Mouse (Mus musculus) cortical plate, adult 2 months (tissue): ENCODE data around the gene Ccdc40. TPM values are rescaled to one million over a fixed set of nuclear protein-coding genes. Genes with fewer than 3 reads are reported as not detected.
"Not testable (repeated sequence)": the region's sequence is repeated elsewhere in the genome, so short reads cannot be mapped to it uniquely, and the experiment has no call there.

Source experiments
- H3K27ac ChIP-seq: fragments of 200-500 bp; 2 replicates; pipeline ENCODE4 v1.5.1; 2012; ENCODE audit warnings: low read length, control low read depth, inconsistent platforms; ENCODE audit not compliant: insufficient read depth
- H3K4me1 ChIP-seq: fragments of 200-500 bp; 2 replicates; pipeline ENCODE4 v1.6.1; 2011; ENCODE audit warnings: low read length; ENCODE audit not compliant: control insufficient read depth, insufficient read depth
- H3K4me3 ChIP-seq: fragments of 200-500 bp; 2 replicates; pipeline ENCODE4 v1.5.1; 2011; ENCODE audit warnings: mild to moderate bottlenecking, low read length, control low read depth; ENCODE audit not compliant: insufficient read depth
- CTCF ChIP-seq: fragments of 200-500 bp; IDR thresholded peaks from 2 replicates; pipeline ENCODE4 v1.5.1; 2011; ENCODE audit warnings: mild to moderate bottlenecking, control low read depth, low read length; ENCODE audit not compliant: insufficient read depth; ENCODE audit errors: extremely low read depth
- POLR2A ChIP-seq: fragments of 200-500 bp; IDR thresholded peaks from 2 replicates; pipeline ENCODE4 v1.6.1; 2011; ENCODE audit warnings: mild to moderate bottlenecking, low read length, control low read depth; ENCODE audit not compliant: insufficient read depth; ENCODE audit errors: extremely low read depth
- polyA plus RNA-seq: library from polyadenylated mRNA; depleted of rRNA; stranded (reverse); fragments of >200 nt; gene quantifications from 2 replicates; pipeline ENCODE4 v1.2.3, GENCODE M21; 2012

The Ccdc40 gene
- polyA plus RNA-seq, 1 experiment = 1.4 TPM

- 0 out of 2 replicates have a peak, but pooled peaks cover 3% of the 10 kb centered on the region for H3K4me1 ChIP-seq
- no peak overlapping the region for H3K4me3 ChIP-seq
- no peak for TF ChIP-seq POLR2A
- no peak for TF ChIP-seq CTCF
- H3K27ac ChIP-seq = no peak overlapping the region
Observed at GRCm38 (mm10) chr11:119273186-119273930, 45.0 kb downstream of the Ccdc40 start.

DNA sequence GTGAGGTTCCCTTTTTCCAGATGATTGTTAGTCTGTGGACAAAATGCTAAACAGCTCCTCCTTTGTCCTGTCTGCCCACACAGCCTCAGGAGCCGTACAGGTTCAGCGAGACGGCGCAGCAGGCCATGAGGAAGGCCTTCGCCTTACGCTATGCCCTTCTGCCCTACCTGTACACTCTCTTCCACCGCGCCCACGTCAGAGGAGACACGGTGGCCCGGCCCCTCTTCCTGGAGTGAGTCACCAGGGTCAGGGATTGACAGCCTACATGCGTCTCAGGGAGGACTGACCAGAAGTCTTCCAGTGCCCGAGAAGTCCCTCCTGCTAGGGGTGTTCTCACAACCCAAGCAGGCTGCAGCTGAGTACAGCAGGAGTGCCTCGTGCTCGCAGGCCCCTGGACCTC lies 52.7 kb downstream of the Ccdc40 start:
- no peaks in the 10 kb centered on the region for H3K4me1 ChIP-seq
- TF ChIP-seq CTCF (no peak), POLR2A (no peak)

GRCm38 (mm10) chr11:119285791-119286527 lies 57.6 kb downstream of the Ccdc40 start:
- TF ChIP-seq POLR2A (no peak), CTCF (no peak)
- H3K4me3 ChIP-seq = no peak overlapping the region

More for the DNA sequence above, 52.7 kb downstream of the Ccdc40 start:
- Histone ChIP-seq H3K4me3 (no peak overlapping the region), H3K27ac (no peak overlapping the region)

DNA sequence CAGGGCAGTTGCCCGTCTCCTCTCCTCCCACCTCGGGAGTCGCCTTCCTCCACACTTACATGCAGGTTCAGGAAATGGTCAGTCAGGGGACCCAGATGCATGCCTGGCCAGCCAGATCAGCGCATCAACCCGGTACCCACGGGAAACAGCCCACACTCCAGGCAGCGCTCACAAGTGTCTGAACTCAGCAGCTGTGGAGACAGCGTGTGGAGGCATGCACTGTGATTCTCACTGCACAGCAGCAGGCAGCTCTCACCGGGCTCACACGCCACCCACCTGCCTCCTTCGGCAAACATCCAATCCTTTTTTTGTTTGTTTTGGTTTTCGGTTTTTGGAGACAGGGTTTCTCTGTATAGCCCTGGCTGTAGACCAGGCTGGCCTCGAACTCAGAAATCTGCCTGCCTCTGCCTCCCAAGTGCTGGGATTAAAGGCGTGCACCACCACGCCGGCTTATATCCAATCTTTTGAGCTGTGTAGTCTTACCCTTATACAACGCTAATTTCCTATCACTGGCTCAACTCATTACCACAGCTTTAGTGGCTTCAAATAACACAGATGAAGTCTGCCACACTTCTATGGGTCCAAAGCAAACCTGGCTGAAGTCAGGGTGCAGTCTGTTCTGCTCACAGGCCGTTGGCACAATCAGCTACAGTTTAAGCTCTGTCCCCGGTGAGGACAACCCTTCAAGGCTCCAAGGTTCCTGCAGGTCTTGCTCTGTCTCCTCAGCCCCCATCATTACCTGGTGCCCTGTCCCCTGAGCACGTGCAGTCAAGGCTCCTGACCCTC lies 59.0 kb downstream of the Ccdc40 start:
- no peak overlapping the region for H3K27ac ChIP-seq
- TF ChIP-seq CTCF = no peak
- no peak for TF ChIP-seq POLR2A
- no peak overlapping the region for H3K4me3 ChIP-seq
- H3K4me1 ChIP-seq = no peaks in the 10 kb centered on the region

More at GRCm38 (mm10) chr11:119285791-119286527, 57.6 kb downstream of the Ccdc40 start:
- H3K27ac ChIP-seq = no peak overlapping the region
- H3K4me1 ChIP-seq = no peaks in the 10 kb centered on the region

- H3K27ac ChIP-seq, H3K4me3 ChIP-seq, H3K4me1 ChIP-seq: not testable (repeated sequence)
Observed at GRCm38 (mm10) chr11:119292861-119293260, 64.5 kb downstream of the Ccdc40 start.

DNA sequence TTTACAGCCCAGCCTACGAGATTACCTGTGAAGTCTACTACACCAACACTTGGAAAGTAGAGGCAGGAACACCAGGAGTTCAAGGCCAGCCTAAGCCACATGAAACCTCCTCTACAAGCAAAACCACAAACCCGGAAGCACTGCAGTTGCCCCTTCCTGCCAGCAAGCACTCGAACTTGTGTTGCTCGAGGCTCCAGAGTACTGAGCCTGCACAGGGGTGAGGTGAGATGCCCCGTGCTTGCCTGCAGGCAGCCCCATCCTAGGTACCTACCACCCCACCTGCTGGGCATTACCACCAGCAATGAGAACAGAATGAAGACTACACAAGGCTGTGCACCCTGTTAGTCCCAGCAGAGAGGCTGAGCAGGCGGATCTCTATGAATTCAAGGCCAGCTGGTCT lies 69.6 kb downstream of the Ccdc40 start:
- Histone ChIP-seq H3K4me1 (peaks cover 3% of the 10 kb centered on the region; the same call in 1 of the 2 replicates), H3K4me3 (no peak overlapping the region), H3K27ac (no peak overlapping the region)
- TF ChIP-seq CTCF (no peak), POLR2A (no peak)

GRCm38 (mm10) chr11:119298917-119299316 lies 70.5 kb downstream of the Ccdc40 start:
- Histone ChIP-seq H3K4me1 (peaks cover 3% of the 10 kb centered on the region; the same call in 1 of the 2 replicates), H3K4me3 (peak overlapping the region; percentile 59), H3K27ac (no peak overlapping the region)
- TF ChIP-seq POLR2A (no peak), CTCF (no peak)

DNA sequence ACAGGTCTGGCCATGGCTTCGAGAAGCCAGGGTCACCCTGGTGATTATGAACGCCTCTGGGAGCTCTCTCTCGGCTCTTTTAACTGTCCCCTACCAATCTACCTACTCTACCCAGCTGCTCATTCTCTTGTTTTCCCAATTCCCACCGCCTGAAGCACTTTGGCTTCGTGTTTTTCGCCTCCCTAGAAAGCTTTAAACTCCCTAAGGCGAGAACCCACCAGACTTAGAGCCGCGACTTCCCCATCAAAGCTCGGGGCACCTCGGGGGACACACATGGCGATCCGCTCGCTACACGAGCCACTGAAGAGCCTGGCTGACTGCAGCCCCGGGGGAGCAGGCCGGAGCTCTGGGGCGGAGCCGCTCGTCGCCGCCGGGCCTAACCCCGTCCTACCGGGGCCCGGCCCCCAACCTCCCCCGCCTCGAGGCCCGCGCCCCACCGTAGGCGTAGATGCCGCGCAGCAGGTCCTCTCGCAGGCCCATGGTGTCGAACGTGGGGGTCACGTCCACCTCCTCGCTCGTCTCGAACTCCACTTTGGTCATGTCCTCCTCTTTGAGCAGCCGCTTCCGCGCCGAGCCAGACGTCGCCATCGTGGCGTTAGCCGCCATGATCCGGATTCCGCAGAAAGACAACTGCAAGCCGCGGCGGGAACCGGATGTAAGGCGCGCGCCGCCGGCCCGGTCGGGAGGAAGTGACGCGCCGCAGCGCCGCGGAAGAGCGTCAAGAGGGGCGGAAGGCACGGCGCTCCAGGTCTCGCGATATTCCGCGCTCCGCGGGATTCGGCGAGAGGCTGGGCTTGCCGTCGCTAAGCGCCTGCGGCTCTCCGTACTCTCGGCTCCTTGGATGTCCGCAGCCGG lies 71.2 kb downstream of the Ccdc40 start, which contains the start of gene Eif4a3:
TSS of gene Eif4a3 (minus strand) at position 699 of the 855 bp plus-strand sequence.
- Histone ChIP-seq H3K27ac (peak within 1 kb of the TSS; percentile 90), H3K4me3 (peak within 1 kb of the TSS; percentile 59), H3K4me1 (peaks cover 3% of the 10 kb centered on the region; the same call in 1 of the 2 replicates)
- TF ChIP-seq POLR2A (peak; percentile 90), CTCF (no peak)
